ENCODE assay signal across 8 mouse cellular contexts in genomic region chr1:191185761-191186385, GRCm38 (mm10). TPM values are rescaled to one million over a fixed set of nuclear protein-coding genes. Genes with fewer than 3 reads are reported as not detected.
DNase-seq lines count a peak whose midpoint lies in the region; ATAC-seq and TF ChIP-seq lines count a peak whose summit lies in the region.

No protein-coding gene starts in this region.

- ATAC-seq in kidney, postnatal 0 days (replicated peaks; ENCODE audit: low FRiP score, low read depth) = no peak
- peak; percentile 17 for ATAC-seq in midbrain, embryonic 11.5 days (ENCODE audit: low FRiP score)

- H3K4me1 ChIP-seq in heart, embryonic 10.5 days = peaks cover 49% of the 10 kb centered on the region
- H3K4me1 ChIP-seq in kidney, postnatal 0 days (replicated peaks; ENCODE audit: insufficient read depth, low read length) = peaks cover 24% of the 10 kb centered on the region; the same call in 1 of the 2 replicates
- H3K4me1 ChIP-seq in midbrain, embryonic 11.5 days (ENCODE audit: control insufficient read depth, insufficient read depth, low read length) = peaks cover 42% of the 10 kb centered on the region

- peak overlapping the region; percentile 75 for H3K4me3 ChIP-seq in heart, embryonic 10.5 days
- peak overlapping the region; percentile 71 for H3K4me3 ChIP-seq in kidney, postnatal 0 days (replicated peaks; ENCODE audit: low read depth, low read length)
- peak overlapping the region; percentile 52 for H3K4me3 ChIP-seq in midbrain, embryonic 11.5 days (ENCODE audit: low read depth, low read length)

- no peak for TF ChIP-seq CTCF in kidney, postnatal 0 days (IDR thresholded peaks at IDR 0.05; ENCODE audit: low read depth)

- peak overlapping the region; percentile 82; the same call in 1 of the 2 replicates for H3K27ac ChIP-seq in heart, embryonic 10.5 days
- H3K27ac ChIP-seq in kidney, postnatal 0 days = no peak overlapping the region
- H3K27ac ChIP-seq in midbrain, embryonic 11.5 days (ENCODE audit: low read depth, low read length) = no peak overlapping the region; the same call in 1 of the 2 replicates

- peak overlapping the region; percentile 100 for H3K4me2 ChIP-seq in kidney, postnatal 0 days (ENCODE audit: low read length)
- H3K4me2 ChIP-seq in midbrain, embryonic 11.5 days = peak overlapping the region; percentile 98

- WGBS in heart, embryonic 10.5 days = under 1% methylated on average over 16 of the region's 16 CpGs
- 2% methylated on average over 16 of the region's 16 CpGs for WGBS in kidney, postnatal 0 days
- WGBS in midbrain, embryonic 11.5 days = under 1% methylated on average over 16 of the region's 16 CpGs

- DNase-seq in retina, postnatal 1 day = peak; percentile 23
- DNase-seq in retina, embryonic 14.5 days (ENCODE audit: low spot score) = no peak
- no peak for DNase-seq in heart, embryonic 10.5 days (ENCODE audit: low spot score)
- peak; percentile 58 for DNase-seq in kidney, postnatal 0 days (ENCODE audit: low spot score)
- peak; percentile 96 for DNase-seq in midbrain, embryonic 11.5 days (ENCODE audit: low spot score, missing footprints)
- DNase-seq in cerebellum, postnatal 36 days = no peak
- DNase-seq in MN1 (ENCODE audit: low spot score) = no peak
- DNase-seq in right cerebral cortex, adult 18-20 months = no peak

- no peaks in the 10 kb centered on the region for H3K9me3 ChIP-seq in heart, embryonic 10.5 days
- no peaks in the 10 kb centered on the region for H3K9me3 ChIP-seq in kidney, postnatal 0 days (replicated peaks; ENCODE audit: low read length)
- no peaks in the 10 kb centered on the region for H3K9me3 ChIP-seq in midbrain, embryonic 11.5 days (ENCODE audit: control insufficient read depth, low read length)

- 0 out of 2 replicates have a peak overlapping the region, but pooled peaks have one; percentile 24 for H3K9ac ChIP-seq in kidney, postnatal 0 days (ENCODE audit: low read depth, low read length)
- 0 out of 2 replicates have a peak overlapping the region, but pooled peaks have one; percentile 10 for H3K9ac ChIP-seq in midbrain, embryonic 11.5 days (ENCODE audit: low read length)

- peaks cover 56% of the 10 kb centered on the region for H3K27me3 ChIP-seq in heart, embryonic 10.5 days (ENCODE audit: insufficient read depth, poor library complexity, severe bottlenecking)
- 0 out of 2 replicates have a peak, but pooled peaks cover 11% of the 10 kb centered on the region for H3K27me3 ChIP-seq in kidney, postnatal 0 days (ENCODE audit: insufficient read depth, low read length)
- peaks cover 30% of the 10 kb centered on the region for H3K27me3 ChIP-seq in midbrain, embryonic 11.5 days (ENCODE audit: control insufficient read depth, insufficient read depth, low read length)

- no peaks in the 10 kb centered on the region for H3K36me3 ChIP-seq in heart, embryonic 10.5 days
- no peaks in the 10 kb centered on the region for H3K36me3 ChIP-seq in kidney, postnatal 0 days (ENCODE audit: insufficient read depth, low read length)
- H3K36me3 ChIP-seq in midbrain, embryonic 11.5 days (ENCODE audit: control insufficient read depth, insufficient read depth, low read length) = no peaks in the 10 kb centered on the region

RNA-seq across cellular contexts. Expression of gene Fam71a, which starts 21.3 kb away (rescaled TPM):
- polyA plus RNA-seq in heart, embryonic 10.5 days (2016; fragmentation: Nextera tagmentation; extraction: Ambion mirVana) = not detected in 2 replicates
- polyA plus RNA-seq in kidney, postnatal 0 days (2015; fragmentation: Nextera tagmentation; extraction: Ambion mirVana) = not detected in 2 replicates
- polyA plus RNA-seq in midbrain, embryonic 11.5 days (2014; fragmentation: Nextera tagmentation; extraction: Ambion mirVana) = not detected in 2 replicates

RNA-seq across cellular contexts. Expression of gene Atf3, which starts 32.0 kb away (rescaled TPM):
- polyA plus RNA-seq in heart, embryonic 10.5 days (2016; fragmentation: Nextera tagmentation; extraction: Ambion mirVana) = 8.0 and 13.5 TPM in 2 replicates
- polyA plus RNA-seq in kidney, postnatal 0 days (2015; fragmentation: Nextera tagmentation; extraction: Ambion mirVana) = 3.2 and 4.0 TPM in 2 replicates
- polyA plus RNA-seq in midbrain, embryonic 11.5 days (2014; fragmentation: Nextera tagmentation; extraction: Ambion mirVana) = 3.8 and 4.6 TPM in 2 replicates

Comparison
In these comparisons a context has a peak if more than half of its experiments do, and no peak if none do; other contexts are left out.
1. DNase-seq: peak in retina, postnatal 1 day (single experiment), kidney, postnatal 0 days (single experiment) and midbrain, embryonic 11.5 days (single experiment); none in retina, embryonic 14.5 days (single experiment), heart, embryonic 10.5 days (single experiment), cerebellum, postnatal 36 days (0 of 2), MN1 (single experiment) and right cerebral cortex, adult 18-20 months (single experiment).
2. Peak in every context shown above with its lines, with median percentiles within 50 percentile points of each other: H3K4me3 ChIP-seq.